Mouse (Mus musculus) forebrain, embryonic 14.5 days (tissue): ENCODE results near the gene Itih4. TPM values are rescaled to one million over a fixed set of nuclear protein-coding genes. Genes with fewer than 3 reads are reported as not detected.

ENCODE experiments used
- ATAC-seq: fragments of 200-750 bp; cut with Nextera tagmentation; 2 replicates; pipeline ENCODE4 v1.8.0; 2017; ENCODE audit warnings: mild to moderate bottlenecking, moderate library complexity
- DNase-seq: peaks from one replicate; pipeline ENCODE4 v3.0.0-alpha.2; 2015; ENCODE audit warnings: low spot score
- H3K27ac ChIP-seq: fragments of 300-500 bp; sonication (generic); 2 replicates; pipeline ENCODE4 v1.5.1; 2014; ENCODE audit warnings: low read depth, mild to moderate bottlenecking, control low read depth, low read length, moderate library complexity
- H3K27me3 ChIP-seq: fragments of 300-500 bp; sonication (generic); replicated peaks from 2 replicates; pipeline ENCODE4 v1.6.1; 2014; ENCODE audit warnings: low read length, control low read depth, mixed read lengths; ENCODE audit not compliant: control insufficient read depth, insufficient read depth
- H3K36me3 ChIP-seq: fragments of 300-500 bp; sonication (generic); 2 replicates; pipeline ENCODE4 v1.6.1; 2014; ENCODE audit warnings: low read length, control low read depth; ENCODE audit not compliant: control insufficient read depth, insufficient read depth
- H3K4me1 ChIP-seq: fragments of 300-500 bp; sonication (generic); 2 replicates; pipeline ENCODE4 v1.6.1; 2014; ENCODE audit warnings: antibody characterized with exemption, low read length, control low read depth; ENCODE audit not compliant: control insufficient read depth, insufficient read depth
- H3K4me2 ChIP-seq: fragments of 300-500 bp; sonication (generic); 2 replicates; pipeline ENCODE4 v1.6.1; 2014; ENCODE audit warnings: mild to moderate bottlenecking, control low read depth, low read length
- H3K4me3 ChIP-seq: fragments of 300-500 bp; sonication (generic); 2 replicates; pipeline ENCODE4 v1.5.1; 2014; ENCODE audit warnings: low read depth, low read length, control low read depth
- H3K9ac ChIP-seq: fragments of 300-500 bp; sonication (generic); 2 replicates; pipeline ENCODE4 v1.6.1; 2014; ENCODE audit warnings: mild to moderate bottlenecking, low read length, control low read depth, moderate library complexity
- H3K9me3 ChIP-seq: fragments of 300-500 bp; sonication (generic); replicated peaks from 2 replicates; pipeline ENCODE4 v1.6.1; 2016; ENCODE audit warnings: low read length, control low read depth, mixed read lengths; ENCODE audit not compliant: control insufficient read depth
- WGBS: fragments of 180-500 bp; shearing (Covaris S2); extraction: QIAGEN DNeasy Blood & Tissue Kit; methylation state at CpG from one replicate; pipeline ENCODE4 v1.1.7; 2014; 5-methylcytosine and 5-hydroxymethylcytosine counted together
- polyA plus RNA-seq: library from polyadenylated mRNA; unstranded; fragments of >200 nt; fragmentation: Nextera tagmentation; extraction: Ambion mirVana; gene quantifications from 2 replicates; pipeline ENCODE4 v1.2.1, GENCODE M21; 2014

Gene Itih4
- polyA plus RNA-seq, 1 experiment from 2014 or later, result not detected

DNA sequence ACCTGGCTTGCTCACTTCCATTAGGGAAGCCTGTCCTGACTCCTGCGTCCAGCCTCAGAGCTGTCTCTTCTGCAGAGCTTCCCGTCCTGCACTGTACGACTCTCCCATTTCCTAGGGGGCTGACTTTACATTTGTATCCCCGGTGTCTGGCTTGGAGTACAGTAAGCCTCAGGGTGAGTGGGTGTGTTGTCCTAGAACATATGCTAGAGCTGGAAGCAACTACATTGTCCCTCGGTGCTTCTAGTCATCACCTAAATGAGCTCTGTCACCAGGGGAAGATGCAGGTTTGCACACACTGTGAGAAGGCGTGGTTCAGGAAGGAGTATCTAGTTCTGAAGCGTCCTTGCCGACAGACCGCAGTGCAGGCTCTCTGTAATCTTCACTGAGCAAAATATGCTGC is 23.9 kb upstream of the Itih4 start:
- no peaks in the 10 kb centered on the region for H3K9me3 ChIP-seq
- peaks cover 4% of the 10 kb centered on the region; the same call in 1 of the 2 replicates for H3K36me3 ChIP-seq
- no peaks in the 10 kb centered on the region for H3K4me1 ChIP-seq
- WGBS, result 94% methylated on average over 9 of the region's 9 CpGs
- H3K4me3 ChIP-seq, result no peak overlapping the region
- H3K27me3 ChIP-seq, result no peaks in the 10 kb centered on the region
- DNase-seq, result no peak
- H3K4me2 ChIP-seq, result no peak overlapping the region
- no peak overlapping the region for H3K9ac ChIP-seq
- no peak for ATAC-seq
- H3K27ac ChIP-seq, result no peak overlapping the region

DNA sequence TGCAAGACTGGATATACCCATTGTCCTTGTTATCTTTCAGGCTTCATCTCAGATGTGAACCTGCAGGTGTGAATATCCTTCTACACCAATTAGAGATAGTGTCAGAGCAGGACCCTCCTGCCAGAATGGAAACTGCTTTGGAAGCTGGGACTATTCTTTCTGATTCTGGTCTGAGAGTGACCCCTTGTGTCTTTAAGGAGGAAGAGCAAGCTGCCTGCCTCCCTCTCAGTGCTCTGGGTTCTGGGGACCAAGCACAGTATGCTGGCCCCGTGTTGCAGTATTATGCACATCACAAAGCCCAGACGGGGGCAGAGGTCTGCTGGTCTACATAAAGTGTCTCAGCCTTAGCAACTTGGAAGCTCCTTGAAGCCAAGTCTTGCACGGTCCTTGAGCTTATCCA is 21.0 kb upstream of the Itih4 start:
- DNase-seq, result peak; percentile 36
- no peak for ATAC-seq
- H3K27ac ChIP-seq, result no peak overlapping the region
- H3K4me3 ChIP-seq, result no peak overlapping the region
- no peaks in the 10 kb centered on the region for H3K9me3 ChIP-seq
- no peaks in the 10 kb centered on the region for H3K4me1 ChIP-seq
- no peaks in the 10 kb centered on the region for H3K27me3 ChIP-seq
- 64% methylated on average over 3 of the region's 3 CpGs for WGBS
- no peak overlapping the region for H3K9ac ChIP-seq
- H3K4me2 ChIP-seq, result no peak overlapping the region
- peaks cover 4% of the 10 kb centered on the region; the same call in 1 of the 2 replicates for H3K36me3 ChIP-seq

DNA sequence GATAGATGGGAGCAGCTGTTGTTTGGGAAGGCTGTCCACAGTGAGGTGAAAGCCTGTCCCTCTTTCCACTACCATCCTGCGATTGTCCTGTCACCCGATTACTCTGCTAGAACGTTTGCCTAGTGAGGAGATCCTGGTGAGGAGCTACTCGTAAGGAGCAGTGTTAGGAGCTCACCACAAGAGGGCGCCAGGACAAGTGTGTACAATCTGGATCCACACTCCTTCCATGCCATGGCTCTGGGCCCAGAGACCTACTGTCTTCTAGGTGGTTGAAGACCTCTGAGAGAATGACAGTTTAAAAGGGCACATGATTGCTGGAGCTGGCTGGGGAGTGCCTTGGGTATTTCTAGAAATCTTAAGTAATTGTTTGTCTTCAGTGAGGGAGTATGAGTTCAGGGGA is 19.2 kb upstream of the Itih4 start:
- ATAC-seq, result 0 out of 2 replicates have a peak, but pooled peaks have one; percentile 40
- 30% methylated on average over 5 of the region's 5 CpGs for WGBS

DNA sequence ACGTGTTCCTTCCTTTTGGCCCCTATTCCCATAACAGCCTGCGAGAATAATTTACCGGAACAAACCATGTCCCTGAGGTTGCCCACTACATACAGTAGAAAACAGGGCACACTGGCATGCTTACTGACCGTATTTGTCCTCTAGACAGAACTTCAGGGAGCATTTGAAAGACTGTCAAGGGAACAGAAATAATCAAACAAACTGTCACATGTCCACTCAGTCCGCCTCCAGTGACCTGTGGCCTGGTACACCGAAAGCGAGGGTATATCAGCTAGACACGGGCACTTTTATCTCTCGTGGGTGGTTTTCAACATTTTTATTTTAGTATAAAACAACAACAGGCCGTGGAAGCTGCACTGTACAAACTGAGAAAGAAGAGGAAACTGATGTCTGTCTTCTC is 17.4 kb upstream of the Itih4 start:
- Histone ChIP-seq H3K4me1 (no peaks in the 10 kb centered on the region), H3K27ac (no peak overlapping the region), H3K27me3 (no peaks in the 10 kb centered on the region), H3K9me3 (no peaks in the 10 kb centered on the region), H3K36me3 (peaks cover 19% of the 10 kb centered on the region), H3K9ac (no peak overlapping the region), H3K4me2 (no peak overlapping the region), H3K4me3 (no peak overlapping the region)
- DNase-seq (no peak), ATAC-seq (no peak)
- 92% methylated on average over 10 of the region's 10 CpGs for WGBS

More for the DNA sequence above, 19.2 kb upstream of the Itih4 start:
- Histone ChIP-seq H3K4me3 (no peak overlapping the region), H3K9ac (no peak overlapping the region), H3K4me2 (no peak overlapping the region), H3K27me3 (no peaks in the 10 kb centered on the region), H3K36me3 (peaks cover 4% of the 10 kb centered on the region; the same call in 1 of the 2 replicates), H3K9me3 (no peaks in the 10 kb centered on the region), H3K4me1 (no peaks in the 10 kb centered on the region), H3K27ac (no peak overlapping the region)
- peak; percentile 83 for DNase-seq

DNA sequence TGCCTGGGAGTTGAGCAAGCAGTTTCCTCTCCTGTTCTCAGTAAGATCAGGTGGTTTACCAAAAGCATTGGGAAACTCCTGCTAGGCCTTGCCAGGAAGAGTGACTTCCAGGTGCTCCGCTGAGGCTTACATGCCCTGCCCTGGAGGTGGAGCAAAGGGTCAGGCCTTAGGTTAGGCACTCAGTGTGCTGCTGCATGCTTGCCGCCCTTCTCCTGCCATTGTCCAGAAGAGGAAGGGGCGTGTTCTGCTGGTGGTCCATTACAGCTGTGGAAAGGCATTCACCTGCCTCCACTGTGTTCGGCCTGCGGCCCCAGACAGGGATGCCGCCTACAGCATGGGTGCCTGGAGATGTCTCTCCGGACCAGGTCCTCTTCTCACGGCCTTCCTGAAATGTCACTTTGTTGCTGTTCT is 16.9 kb upstream of the Itih4 start:
- Histone ChIP-seq H3K27ac (no peak overlapping the region), H3K4me2 (no peak overlapping the region), H3K9ac (no peak overlapping the region), H3K9me3 (no peaks in the 10 kb centered on the region), H3K27me3 (no peaks in the 10 kb centered on the region), H3K4me1 (no peaks in the 10 kb centered on the region), H3K4me3 (no peak overlapping the region), H3K36me3 (peaks cover 21% of the 10 kb centered on the region)
- no peak for ATAC-seq
- 89% methylated on average over 8 of the region's 8 CpGs for WGBS
- no peak for DNase-seq

DNA sequence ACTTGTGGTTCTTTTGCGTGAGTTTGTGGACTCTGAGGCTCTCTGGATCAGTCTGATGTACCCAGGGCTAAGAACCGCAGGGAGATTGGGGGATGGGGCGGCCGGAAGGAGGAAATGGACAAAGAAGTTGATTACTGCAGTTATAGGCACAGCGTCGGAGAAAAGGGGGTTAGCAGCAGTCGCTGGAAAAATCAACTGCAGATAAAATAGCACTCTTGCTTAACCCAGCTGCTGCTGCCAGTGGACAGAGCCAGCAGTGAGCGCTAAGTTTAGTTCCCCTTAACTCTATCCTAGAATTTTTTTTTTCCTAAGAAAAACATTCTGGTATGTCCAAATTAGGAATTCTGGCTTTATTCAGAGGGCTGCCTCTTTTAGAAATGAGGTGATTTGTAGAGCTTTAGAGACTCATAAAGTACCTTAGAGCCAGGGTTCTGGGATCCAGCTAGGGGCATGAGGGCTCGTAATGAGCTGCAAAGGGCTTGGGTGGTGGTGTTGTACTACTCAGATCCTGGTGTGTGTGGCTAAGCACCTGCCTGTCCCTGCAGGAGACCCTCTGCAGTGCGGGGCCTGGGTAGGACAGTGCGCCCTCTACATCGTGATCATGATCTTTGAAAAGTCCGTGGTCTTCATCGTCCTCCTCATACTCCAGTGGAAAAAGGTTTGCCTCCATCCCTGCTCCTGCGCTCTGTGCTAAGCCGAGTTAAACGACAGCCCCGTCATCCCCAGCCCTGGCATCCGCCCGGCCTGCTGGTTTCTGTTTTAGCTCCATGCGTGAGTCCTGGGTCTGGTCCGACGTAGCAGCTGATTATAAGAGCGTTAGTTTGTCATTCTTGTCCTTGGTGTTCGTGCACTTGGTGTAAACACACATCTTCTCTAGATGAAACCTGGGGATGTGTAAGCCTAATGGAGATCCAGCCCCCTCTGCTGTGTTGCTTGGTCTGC is 15.8 kb upstream of the Itih4 start:
- H3K9me3 ChIP-seq, result no peaks in the 10 kb centered on the region
- peaks cover 29% of the 10 kb centered on the region for H3K36me3 ChIP-seq
- no peaks in the 10 kb centered on the region for H3K4me1 ChIP-seq
- 90% methylated on average over 25 of the region's 25 CpGs for WGBS
- H3K9ac ChIP-seq, result no peak overlapping the region
- DNase-seq (no peak), ATAC-seq (no peak)
- no peak overlapping the region for H3K27ac ChIP-seq
- H3K4me2 ChIP-seq, result no peak overlapping the region
- no peaks in the 10 kb centered on the region for H3K27me3 ChIP-seq
- H3K4me3 ChIP-seq, result no peak overlapping the region

DNA sequence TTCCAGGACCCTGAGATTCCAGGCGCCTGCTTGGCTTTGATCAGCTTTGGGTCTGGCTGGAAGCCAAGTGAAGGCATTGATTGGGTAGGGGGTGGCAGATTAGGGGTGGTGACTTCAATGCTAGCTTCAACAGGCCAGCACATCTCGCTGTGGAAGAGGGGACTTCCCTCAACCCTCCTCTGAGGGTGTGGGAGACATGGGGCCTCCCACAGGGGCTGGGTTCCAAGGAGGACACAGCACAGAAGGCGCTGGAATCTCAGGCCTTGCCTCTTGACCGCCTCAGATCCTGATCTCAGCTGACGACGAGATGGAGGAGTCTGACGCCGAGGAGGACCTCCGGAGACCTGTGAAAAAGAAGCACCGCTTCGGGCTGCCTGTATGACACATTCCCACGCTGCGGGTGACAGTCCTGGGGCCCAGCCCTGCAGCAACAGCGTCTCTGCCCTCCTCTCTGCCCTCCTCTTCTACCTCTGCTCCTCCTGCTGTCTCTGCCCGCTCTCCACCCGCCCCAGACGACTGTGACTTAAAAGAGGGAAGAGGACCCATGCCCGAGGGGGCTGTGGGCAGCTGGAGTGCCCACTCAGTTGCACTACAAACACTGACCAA is 12.1 kb upstream of the Itih4 start:
- 83% methylated on average over 18 of the region's 18 CpGs for WGBS
- Histone ChIP-seq H3K27ac (no peak overlapping the region), H3K27me3 (no peaks in the 10 kb centered on the region), H3K4me3 (no peak overlapping the region), H3K36me3 (peaks cover 32% of the 10 kb centered on the region), H3K4me2 (no peak overlapping the region), H3K4me1 (0 out of 2 replicates have a peak, but pooled peaks cover 3% of the 10 kb centered on the region), H3K9ac (no peak overlapping the region), H3K9me3 (no peaks in the 10 kb centered on the region)
- DNase-seq (no peak), ATAC-seq (no peak)

DNA sequence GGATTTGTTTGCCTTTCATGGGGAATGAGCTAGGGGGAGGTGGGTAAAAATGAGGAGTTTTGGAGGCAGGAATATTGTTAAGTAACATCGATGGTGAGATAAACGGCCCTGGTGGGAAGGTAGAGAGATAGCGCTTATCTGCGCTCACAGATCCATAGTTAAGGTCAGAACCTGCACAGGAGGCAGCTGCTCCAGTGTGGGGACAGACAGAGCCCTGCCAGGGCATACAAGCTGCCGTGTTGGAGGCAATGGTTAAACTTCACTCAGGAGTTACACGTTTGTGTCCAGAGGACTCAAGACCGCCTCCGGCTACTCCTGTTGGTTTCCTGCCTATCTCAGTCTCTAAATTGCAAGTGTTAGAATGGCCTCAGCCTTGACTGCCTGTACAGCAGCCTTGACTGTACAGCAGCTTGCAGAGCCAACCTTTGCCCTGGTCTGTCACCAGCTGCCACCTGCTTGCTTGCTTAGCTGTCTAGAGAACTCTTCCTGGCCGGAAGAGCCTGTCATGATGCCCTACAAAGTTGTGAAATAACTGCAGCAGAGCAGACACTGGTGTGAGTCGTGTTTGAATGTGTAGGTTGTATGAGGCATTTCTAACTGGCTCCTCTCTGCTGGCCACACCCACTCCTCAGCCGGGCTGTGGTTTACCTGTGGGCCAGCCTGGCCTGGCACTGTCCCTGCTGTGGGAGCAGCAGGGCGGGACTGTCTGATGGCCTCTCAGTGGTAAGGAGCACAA is 11.0 kb upstream of the Itih4 start:
- Histone ChIP-seq H3K9me3 (no peaks in the 10 kb centered on the region), H3K27ac (no peak overlapping the region), H3K27me3 (no peaks in the 10 kb centered on the region), H3K4me2 (no peak overlapping the region), H3K4me3 (no peak overlapping the region), H3K36me3 (peaks cover 32% of the 10 kb centered on the region), H3K9ac (no peak overlapping the region), H3K4me1 (0 out of 2 replicates have a peak, but pooled peaks cover 3% of the 10 kb centered on the region)
- DNase-seq, result no peak
- ATAC-seq, result no peak
- 89% methylated on average over 12 of the region's 12 CpGs for WGBS
